Mouse (Mus musculus) CD8-positive naive resting alpha-beta T cell, adult 57 days (primary cell): ENCODE measurements around the gene Vrk1. TPM values are rescaled to one million over a fixed set of nuclear protein-coding genes. Genes with fewer than 3 reads are reported as not detected.

Experiments
- total RNA-seq: library from RNA; stranded (reverse); gene quantifications from one replicate; pipeline ENCODE4 v1.2.4, GENCODE M21; 2023

Vrk1 gene
- total RNA-seq = 42.8 TPM

GRCm38 (mm10) chr12:106010065-106010915, at the start of gene Vrk1:
TSS of gene Vrk1 (plus strand) at chr12:106010228.

Other genes with a start within 250 kb of the Vrk1 start
- gene Papola, start 225.5 kb upstream of the Vrk1 start, total RNA-seq = 171 TPM